Mouse (Mus musculus): ENCODE data around the gene Olfr330. TPM values are rescaled to one million over a fixed set of nuclear protein-coding genes. Genes with fewer than 3 reads are reported as not detected.

Olfr330 gene
- polyA plus RNA-seq, 1 experiment: not detected

DNA sequence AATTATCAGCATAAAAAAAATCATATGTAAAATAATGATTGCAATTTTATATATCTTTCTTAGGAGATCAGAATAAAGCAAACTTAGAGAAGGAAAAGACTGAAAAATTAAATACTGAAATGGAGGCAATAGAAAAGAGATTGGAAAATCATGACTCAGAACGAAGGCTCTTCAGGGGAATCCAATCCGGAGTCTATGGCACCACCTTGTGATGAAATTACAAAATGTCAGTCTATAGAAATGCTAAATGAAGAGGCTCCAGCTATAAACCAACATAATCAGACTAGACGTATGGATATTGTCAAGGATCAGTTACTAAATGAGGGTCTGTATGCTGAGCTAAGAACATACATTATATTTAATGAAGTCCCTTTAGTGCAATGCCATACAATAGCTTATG lies 35.3 kb downstream of the Olfr330 start:
- Histone ChIP-seq H3K27me3 (ENCODE audit: control insufficient read depth, insufficient read depth, low read length) (no peaks in the 10 kb centered on the region), H3K27ac (ENCODE audit: insufficient read depth, low read depth, low read length) (no peak overlapping the region), H3K36me3 (ENCODE audit: control insufficient read depth, insufficient read depth, low read length) (no peaks in the 10 kb centered on the region), H3K4me1 (ENCODE audit: control insufficient read depth, insufficient read depth, insufficient read length, low read length) (no peaks in the 10 kb centered on the region), H3K4me3 (ENCODE audit: low read depth, low read length) (no peak overlapping the region)
- TF ChIP-seq POLR2A (IDR thresholded peaks at IDR 0.05; ENCODE audit: low read depth, low read length): no peak
- no peak for TF ChIP-seq CTCF (IDR thresholded peaks at IDR 0.05; ENCODE audit: extremely low read depth, insufficient read length, insufficient replicate concordance, low read depth, low read length)
- 32% methylated on average over 3 of the region's 3 CpGs for WGBS

DNA sequence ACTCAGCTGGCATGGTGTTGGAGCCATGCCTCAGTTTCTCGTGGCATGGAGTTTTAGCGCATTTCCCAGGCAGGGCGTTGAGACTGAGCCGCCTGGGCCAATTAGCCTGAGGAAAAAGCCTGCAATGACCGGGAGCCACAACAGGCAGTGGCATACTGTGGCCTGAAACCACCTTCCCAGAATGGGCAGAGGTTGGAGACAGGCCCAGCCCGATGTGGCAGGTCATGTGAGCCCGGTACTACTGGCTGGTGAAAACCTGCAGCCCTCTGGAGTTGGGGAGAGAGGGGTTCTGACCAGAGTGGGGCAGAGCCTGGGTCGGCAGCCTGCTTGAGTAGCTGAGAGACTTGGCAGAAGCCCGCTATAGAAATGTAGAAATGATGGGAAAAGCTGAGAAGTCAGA lies 35.9 kb downstream of the Olfr330 start:
- H3K36me3 ChIP-seq (ENCODE audit: control insufficient read depth, insufficient read depth, low read length): no peaks in the 10 kb centered on the region
- H3K4me1 ChIP-seq (ENCODE audit: control insufficient read depth, insufficient read depth, insufficient read length, low read length): no peaks in the 10 kb centered on the region
- H3K27me3 ChIP-seq (ENCODE audit: control insufficient read depth, insufficient read depth, low read length): no peaks in the 10 kb centered on the region
- no peak overlapping the region for H3K4me3 ChIP-seq (ENCODE audit: low read depth, low read length)
- no peak for TF ChIP-seq POLR2A (IDR thresholded peaks at IDR 0.05; ENCODE audit: low read depth, low read length)
- no peak for TF ChIP-seq CTCF (IDR thresholded peaks at IDR 0.05; ENCODE audit: extremely low read depth, insufficient read length, insufficient replicate concordance, low read depth, low read length)
- no peak overlapping the region for H3K27ac ChIP-seq (ENCODE audit: insufficient read depth, low read depth, low read length)
- WGBS: 83% methylated on average over 9 of the region's 9 CpGs

DNA sequence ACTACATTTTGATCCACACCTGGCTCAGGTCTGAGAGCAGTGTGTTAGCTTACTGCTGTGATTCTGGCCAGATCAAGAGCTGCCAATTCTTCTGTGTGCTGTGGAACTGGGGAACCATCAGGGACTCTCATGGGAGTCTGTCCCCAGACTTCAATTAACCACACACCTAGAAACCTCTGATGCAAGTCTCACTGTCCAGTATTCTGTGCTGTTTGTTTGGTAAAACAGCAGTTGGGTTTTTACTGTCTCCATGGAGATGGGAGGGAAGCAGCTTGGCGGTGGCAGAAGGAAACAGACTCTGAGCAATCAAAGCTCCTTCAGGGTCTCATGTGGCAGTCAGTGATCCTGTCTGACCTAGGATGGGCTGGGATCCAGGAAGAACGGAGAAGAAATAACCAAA lies 42.2 kb downstream of the Olfr330 start, which contains the start of gene Olfr332:
Olfr332 (minus strand) TSS at position 101 of the 400 bp plus-strand sequence.
- H3K27ac ChIP-seq (ENCODE audit: insufficient read depth, low read depth, low read length): no peak within 1 kb of the TSS
- H3K36me3 ChIP-seq (ENCODE audit: control insufficient read depth, insufficient read depth, low read length): no peaks in the 10 kb centered on the region
- no peak for TF ChIP-seq POLR2A (IDR thresholded peaks at IDR 0.05; ENCODE audit: low read depth, low read length)
- no peak for TF ChIP-seq CTCF (IDR thresholded peaks at IDR 0.05; ENCODE audit: extremely low read depth, insufficient read length, insufficient replicate concordance, low read depth, low read length)
- H3K4me3 ChIP-seq (ENCODE audit: low read depth, low read length): no peak within 1 kb of the TSS
- no peaks in the 10 kb centered on the region for H3K4me1 ChIP-seq (ENCODE audit: control insufficient read depth, insufficient read depth, insufficient read length, low read length)
- WGBS: 57% methylated on average over 2 of the region's 2 CpGs
- H3K27me3 ChIP-seq (ENCODE audit: control insufficient read depth, insufficient read depth, low read length): peaks cover 3% of the 10 kb centered on the region; the same call in 1 of the 2 replicates

Other genes starting within 250 kb of the Olfr330 start
- gene Zfp692, start 227.8 kb downstream of the Olfr330 start, polyA plus RNA-seq (2012; rRNA removed): 14.1 and 15.8 TPM in 2 replicates
- 17.5 and 17.8 TPM in 2 replicates for gene Zfp672, start 204.5 kb downstream of the Olfr330 start, polyA plus RNA-seq (2012; rRNA removed)
- gene Sh3bp5l, start 204.1 kb downstream of the Olfr330 start, polyA plus RNA-seq (2012; rRNA removed): 14.9 and 22.7 TPM in 2 replicates
- 1,520 and 2,382 TPM in 2 replicates for gene Lypd8, start 155.8 kb downstream of the Olfr330 start, polyA plus RNA-seq (2012; rRNA removed)
- gene 1810065E05Rik, start 113.7 kb downstream of the Olfr330 start, polyA plus RNA-seq (2012; rRNA removed): 0.63 and 1.0 TPM in 2 replicates
- gene Gm12253, start 102.3 kb downstream of the Olfr330 start, polyA plus RNA-seq (2012; rRNA removed): not detected in 2 replicates
- gene Lypd9, start 81.9 kb downstream of the Olfr330 start, polyA plus RNA-seq (2012; rRNA removed): not detected in 2 replicates
- gene Olfr30, start 72.6 kb downstream of the Olfr330 start, polyA plus RNA-seq (2012; rRNA removed): not detected in 2 replicates
- not detected in 2 replicates for gene Olfr332, start 42.3 kb downstream of the Olfr330 start, polyA plus RNA-seq (2012; rRNA removed)
- gene Olfr331, start 32.3 kb downstream of the Olfr330 start, polyA plus RNA-seq (2012; rRNA removed): not detected in 2 replicates
- gene Olfr329-ps, start 11.6 kb upstream of the Olfr330 start, polyA plus RNA-seq (2012; rRNA removed): not detected in 2 replicates
- not detected in 2 replicates for gene Olfr328, start 20.8 kb upstream of the Olfr330 start, polyA plus RNA-seq (2012; rRNA removed)
- gene Olfr224, start 35.7 kb upstream of the Olfr330 start, polyA plus RNA-seq (2012; rRNA removed): not detected in 2 replicates
- not detected in 2 replicates for gene Olfr325, start 42.9 kb upstream of the Olfr330 start, polyA plus RNA-seq (2012; rRNA removed)
- not detected in 2 replicates for gene Olfr324, start 60.3 kb upstream of the Olfr330 start, polyA plus RNA-seq (2012; rRNA removed)
- 32.8 and 181 TPM in 2 replicates for gene 2210407C18Rik, start 81.2 kb upstream of the Olfr330 start, polyA plus RNA-seq (2012; rRNA removed)
- gene Olfr323, start 95.7 kb upstream of the Olfr330 start, polyA plus RNA-seq (2012; rRNA removed): not detected in 2 replicates
- 0.05 TPM in 1 of 2 replicates, not detected in the other for gene Trim58, start 105.6 kb upstream of the Olfr330 start, polyA plus RNA-seq (2012; rRNA removed)
- gene Olfr322, start 123.9 kb upstream of the Olfr330 start, polyA plus RNA-seq (2012; rRNA removed): not detected in 2 replicates
- gene Olfr320, start 146.3 kb upstream of the Olfr330 start, polyA plus RNA-seq (2012; rRNA removed): not detected in 2 replicates
- not detected in 2 replicates for gene Olfr319, start 164.3 kb upstream of the Olfr330 start, polyA plus RNA-seq (2012; rRNA removed)
- not detected in 2 replicates for gene Olfr318, start 189.2 kb upstream of the Olfr330 start, polyA plus RNA-seq (2012; rRNA removed)
- gene Olfr317, start 204.4 kb upstream of the Olfr330 start, polyA plus RNA-seq (2012; rRNA removed): not detected in 2 replicates
- not detected in 2 replicates for gene Olfr316, start 217.9 kb upstream of the Olfr330 start, polyA plus RNA-seq (2012; rRNA removed)
- not detected in 2 replicates for gene Olfr315, start 238.4 kb upstream of the Olfr330 start, polyA plus RNA-seq (2012; rRNA removed)
- not detected in 2 replicates for gene Olfr314, start 248.1 kb upstream of the Olfr330 start, polyA plus RNA-seq (2012; rRNA removed)